Mouse (Mus musculus) liver, adult (tissue): ENCODE measurements around the gene Map4.

Experiments
- GATA4 ChIP-seq: IDR thresholded peaks from 2 replicates; pipeline ENCODE4 v1.6.1; 2014; ENCODE audit warnings: mild to moderate bottlenecking, low read length; ENCODE audit not compliant: insufficient replicate concordance

Map4 gene

DNA sequence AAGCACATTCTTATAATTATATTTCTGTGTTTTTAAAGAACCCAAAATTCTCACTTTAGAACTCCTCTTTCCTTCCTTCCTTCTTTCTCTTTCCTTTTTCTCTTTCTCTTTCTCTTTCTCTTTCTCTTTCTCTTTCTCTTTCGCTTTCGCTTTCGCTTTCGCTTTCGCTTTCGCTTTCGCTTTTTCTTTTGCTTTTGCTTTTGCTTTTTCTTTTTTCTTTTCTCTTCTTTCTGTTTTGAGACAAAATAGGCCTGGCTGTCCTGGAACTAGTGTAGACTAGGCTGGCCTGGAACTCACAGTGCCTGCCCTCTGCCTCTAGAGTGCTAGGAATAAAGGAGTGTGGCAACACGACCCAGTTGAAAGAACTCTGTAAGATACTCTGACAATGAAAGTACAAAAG lies 22.3 kb downstream of the Map4 start:
- TF ChIP-seq GATA4: no peak

DNA sequence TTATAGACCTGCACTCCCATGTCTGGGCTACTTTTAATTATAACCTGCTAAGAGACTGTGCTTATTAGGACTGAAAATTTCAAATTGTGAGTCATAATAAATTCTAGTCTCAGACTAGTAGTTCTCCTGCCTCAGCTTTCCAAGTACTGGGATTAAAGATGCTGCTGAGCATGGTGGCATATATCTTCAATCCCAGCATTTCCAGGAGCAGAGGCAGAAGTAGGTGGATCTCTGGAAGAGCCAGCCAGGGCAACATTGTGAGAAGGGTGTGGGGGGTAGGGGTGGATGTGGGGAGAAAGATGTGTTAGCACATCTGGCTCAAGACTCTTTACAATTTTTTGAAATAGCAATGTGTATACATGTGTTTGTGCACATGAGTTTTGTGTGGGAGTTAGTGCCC lies 23.4 kb downstream of the Map4 start:
- no peak for TF ChIP-seq GATA4

- no peak for TF ChIP-seq GATA4
These were observed 28.3 kb downstream of the Map4 start for GRCm38 (mm10) chr9:109959456-109960150.

DNA sequence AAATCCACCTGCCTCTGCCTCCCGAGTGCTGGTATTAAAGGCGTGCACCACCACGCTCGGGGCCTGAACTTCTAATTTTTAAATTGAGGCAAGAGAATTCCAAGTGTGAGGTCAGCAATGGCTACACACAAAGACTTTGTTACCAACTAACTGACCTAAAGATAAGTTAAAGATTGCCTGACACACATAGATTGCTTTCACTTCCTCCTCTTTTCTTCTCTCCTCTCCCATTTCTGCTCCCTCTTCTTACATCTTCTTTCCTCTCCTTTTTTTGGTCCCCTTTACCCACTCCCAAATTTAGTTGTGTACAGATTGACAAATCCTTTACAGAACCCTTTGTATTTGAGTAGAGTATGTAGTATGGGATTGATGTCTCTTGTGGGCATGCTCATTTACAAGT lies 29.3 kb downstream of the Map4 start:
- no peak for TF ChIP-seq GATA4

DNA sequence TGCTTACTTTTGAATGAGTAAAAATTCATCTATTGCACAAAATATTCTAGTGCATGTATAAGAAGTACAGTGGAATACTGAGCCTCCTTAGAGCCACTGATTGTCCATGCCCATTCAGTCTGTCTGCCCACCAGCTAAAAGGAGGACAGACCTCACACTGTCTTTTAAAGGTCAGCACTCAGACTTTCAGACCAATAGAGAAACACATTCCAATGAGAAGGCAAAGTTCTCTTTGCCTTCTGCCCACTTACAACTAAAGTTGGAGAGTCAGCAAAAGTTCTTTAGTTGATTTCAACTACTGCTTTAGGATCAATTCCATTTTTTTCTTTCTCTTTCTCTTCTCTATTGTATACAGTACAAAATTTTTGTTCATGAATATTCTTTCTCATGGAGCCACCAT lies 33.5 kb downstream of the Map4 start:
- TF ChIP-seq GATA4: no peak

GRCm38 (mm10) chr9:109968351-109969116 lies 37.3 kb downstream of the Map4 start:
- TF ChIP-seq GATA4: no peak

GRCm38 (mm10) chr9:109969181-109969580 lies 37.9 kb downstream of the Map4 start:
- TF ChIP-seq GATA4: no peak

- TF ChIP-seq GATA4: no peak
These were observed 38.6 kb downstream of the Map4 start for GRCm38 (mm10) chr9:109969792-109970336.

DNA sequence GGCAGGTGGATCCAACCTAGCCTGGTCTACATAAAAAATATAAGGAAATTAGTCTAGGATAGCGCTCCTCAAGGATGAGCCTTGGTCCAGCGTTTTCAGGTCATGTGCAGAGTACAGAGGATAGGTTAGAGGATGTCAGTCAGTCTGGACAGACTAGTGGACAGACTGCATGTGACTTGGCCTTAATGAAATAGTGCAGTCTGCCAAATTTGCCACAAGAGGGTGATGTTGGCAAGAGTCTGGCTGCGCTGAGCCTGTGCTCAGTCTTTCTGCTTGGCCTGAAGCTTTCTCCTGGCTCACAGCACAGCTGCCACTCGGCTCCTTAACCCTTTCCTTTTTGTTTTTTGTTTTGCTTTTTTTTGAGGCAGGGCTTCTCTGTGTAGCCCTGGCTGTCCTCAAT lies 54.2 kb downstream of the Map4 start:
- TF ChIP-seq GATA4: no peak

- no peak for TF ChIP-seq GATA4
These were observed 57.8 kb downstream of the Map4 start for GRCm38 (mm10) chr9:109989084-109989483.

DNA sequence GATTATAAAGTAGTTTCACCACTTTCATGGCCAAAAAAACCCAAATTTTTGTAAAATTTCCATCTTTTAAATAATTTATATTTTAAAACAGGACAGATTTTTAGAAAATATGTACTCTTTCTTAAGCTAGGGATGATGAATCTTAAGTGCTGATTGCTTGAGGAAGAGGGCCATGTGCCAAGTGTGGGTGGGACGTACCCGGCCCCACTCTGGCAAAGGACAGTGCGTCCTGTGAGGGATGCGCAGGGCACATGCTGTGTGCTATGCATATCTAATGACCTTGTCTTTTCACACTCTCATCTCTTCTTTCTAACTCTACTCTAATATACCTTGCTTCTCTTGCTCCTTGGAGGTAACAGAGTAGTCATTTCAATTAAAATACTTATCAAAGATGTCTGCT lies 66.2 kb downstream of the Map4 start:
- no peak for TF ChIP-seq GATA4

DNA sequence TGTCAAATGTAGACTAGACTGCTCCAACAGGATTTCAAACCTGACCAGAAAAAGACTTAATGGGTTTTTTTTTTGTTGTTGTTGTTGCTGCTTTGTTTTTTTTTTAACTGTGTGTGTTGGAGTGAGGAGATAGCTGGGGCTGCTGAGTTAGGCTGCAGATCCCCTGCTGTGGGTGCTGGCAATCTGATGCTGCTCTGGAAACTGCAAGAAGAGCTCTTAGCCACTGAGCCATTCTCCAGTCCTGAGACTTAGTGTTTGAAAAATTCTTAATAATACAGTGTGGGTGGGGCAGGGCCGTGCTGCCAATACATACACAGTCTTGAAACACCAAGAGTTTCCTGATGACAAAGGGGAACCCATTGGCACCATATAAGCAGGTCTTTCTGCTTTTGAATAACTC lies 70.7 kb downstream of the Map4 start:
- no peak for TF ChIP-seq GATA4

GRCm38 (mm10) chr9:110002413-110002812 lies 71.2 kb downstream of the Map4 start:
- no peak for TF ChIP-seq GATA4

DNA sequence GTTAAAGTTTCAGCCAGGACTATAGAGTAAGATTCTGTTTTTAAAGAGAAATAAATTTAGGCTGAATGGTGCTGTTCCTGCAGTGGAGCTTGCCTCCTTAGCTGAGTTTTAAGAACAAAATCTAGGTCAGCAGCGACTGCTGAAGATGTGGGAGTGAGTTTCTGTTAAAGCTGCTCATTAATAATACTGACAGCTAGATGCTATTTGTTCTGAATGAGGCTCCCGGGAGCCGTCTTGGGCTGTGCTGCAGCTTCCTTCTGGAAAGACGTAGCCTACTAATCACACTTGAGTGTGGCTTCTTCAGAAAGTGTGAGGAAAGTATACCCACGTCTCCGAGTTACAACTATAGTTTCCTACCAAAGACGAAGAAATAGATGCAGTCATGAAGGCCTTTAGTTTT lies 88.0 kb downstream of the Map4 start:
- TF ChIP-seq GATA4: no peak

GRCm38 (mm10) chr9:110020405-110020804 lies 89.1 kb downstream of the Map4 start:
- TF ChIP-seq GATA4: no peak

- no peak for TF ChIP-seq GATA4
These were observed 90.2 kb downstream of the Map4 start for GRCm38 (mm10) chr9:110021463-110021862.

GRCm38 (mm10) chr9:110022151-110022550 lies 90.9 kb downstream of the Map4 start:
- TF ChIP-seq GATA4: no peak

DNA sequence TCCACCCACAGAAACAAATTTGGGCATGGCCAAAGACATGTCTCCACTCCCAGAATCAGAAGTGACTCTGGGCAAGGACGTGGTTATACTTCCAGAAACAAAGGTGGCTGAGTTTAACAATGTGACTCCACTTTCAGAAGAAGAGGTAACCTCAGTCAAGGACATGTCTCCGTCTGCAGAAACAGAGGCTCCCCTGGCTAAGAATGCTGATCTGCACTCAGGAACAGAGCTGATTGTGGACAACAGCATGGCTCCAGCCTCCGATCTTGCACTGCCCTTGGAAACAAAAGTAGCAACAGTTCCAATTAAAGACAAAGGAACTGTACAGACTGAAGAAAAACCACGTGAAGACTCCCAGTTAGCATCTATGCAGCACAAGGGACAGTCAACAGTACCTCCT lies 103.8 kb downstream of the Map4 start:
- no peak for TF ChIP-seq GATA4
